Comparison of ENCODE assay signal across 16 mouse cellular contexts in the genomic region with DNA sequence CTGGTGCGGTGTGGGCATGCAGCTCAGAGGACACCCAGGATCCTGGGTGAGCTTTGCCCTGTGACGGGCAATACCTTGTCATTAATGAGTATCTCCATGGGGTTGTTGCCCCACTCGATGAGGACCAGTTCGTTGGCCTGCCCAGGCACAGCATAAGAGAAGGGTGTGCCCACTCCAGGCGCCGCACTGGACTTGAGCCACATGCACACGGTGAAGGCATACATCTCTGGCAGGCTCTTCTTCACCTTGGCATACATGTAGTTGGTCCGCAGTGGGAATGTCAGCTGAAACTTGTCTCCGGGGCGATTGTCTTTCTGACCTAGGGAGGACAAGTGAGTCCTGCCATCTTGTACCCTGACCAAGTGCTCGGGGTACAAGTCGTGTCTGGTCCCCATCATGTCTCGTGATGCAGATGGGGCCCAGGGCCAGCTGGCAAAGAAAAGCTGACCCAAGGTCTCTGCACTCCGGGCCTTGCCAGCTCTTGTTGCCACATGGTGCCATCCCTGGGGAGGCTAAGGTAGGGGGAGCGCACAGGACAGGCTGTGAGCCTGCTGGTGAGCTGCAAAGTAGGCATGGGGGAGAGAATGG. TPM values are rescaled to one million over a fixed set of nuclear protein-coding genes. Genes with fewer than 3 reads are reported as not detected.
A peak's percentile ranks its signal among the peaks of the same experiment; 100 is the strongest.
DNase-seq lines count a peak whose midpoint lies in the region; ATAC-seq lines count a peak whose summit lies in the region.
"Had no signal": no experiment of that assay in that cellular context is flagged by ENCODE, and none has a peak within 500 bp of the region (broad histone marks: within the 10 kb centered on the region; RNA-seq: fewer than 3 reads in every experiment).

No protein-coding gene starts in this region.

- H3K27me3 ChIP-seq in forebrain, embryonic 13.5 days, result peaks cover 95% of the 10 kb centered on the region
- H3K27me3 ChIP-seq in forebrain, embryonic 12.5 days, result peaks cover 100% of the 10 kb centered on the region
- H3K27me3 ChIP-seq in hindbrain, embryonic 14.5 days (ENCODE audit: control insufficient read depth, insufficient read depth, low read length), result peaks cover 10% of the 10 kb centered on the region; the same call in 1 of the 2 replicates

- DNase-seq in adrenal gland, postnatal 25 days, result peak; percentile 48
- peak; percentile 87 for DNase-seq in cerebellum, adult 9-11 months
- no peak for DNase-seq in hindbrain, embryonic 14.5 days (ENCODE audit: low spot score)
- DNase-seq in embryo, embryonic 10 days (ENCODE audit: low spot score), result no peak
- DNase-seq in kidney, adult 9 months, result no peak
- no peak for DNase-seq in c-Kit-positive CD71-positive TER-119-positive erythroid progenitor cells, embryonic 14.5 days (ENCODE audit: low spot score)
- DNase-seq: gastrocnemius, postnatal 14 days; kidney, postnatal 10 days; right cerebral cortex, adult 18-20 months; thymus, postnatal 4 days had no signal

- H3K9me3 ChIP-seq in forebrain, embryonic 13.5 days (replicated peaks), result no peaks in the 10 kb centered on the region
- no peaks in the 10 kb centered on the region for H3K9me3 ChIP-seq in forebrain, embryonic 12.5 days
- H3K9me3 ChIP-seq in hindbrain, embryonic 14.5 days (ENCODE audit: control insufficient read depth, low read length), result no peaks in the 10 kb centered on the region
- H3K9me3 ChIP-seq: heart, embryonic 12.5 days; liver, embryonic 12.5 days had no signal

- WGBS in forebrain, embryonic 13.5 days, result 89% methylated on average over 15 of the region's 15 CpGs
- WGBS in forebrain, embryonic 12.5 days, result 90% methylated on average over 15 of the region's 15 CpGs
- WGBS in hindbrain, embryonic 14.5 days, result 76% methylated on average over 15 of the region's 15 CpGs

- H3K36me3 ChIP-seq in forebrain, embryonic 13.5 days (ENCODE audit: poor library complexity, severe bottlenecking), result no peaks in the 10 kb centered on the region
- no peaks in the 10 kb centered on the region for H3K36me3 ChIP-seq in forebrain, embryonic 12.5 days (replicated peaks)
- no peaks in the 10 kb centered on the region for H3K36me3 ChIP-seq in hindbrain, embryonic 14.5 days (replicated peaks; ENCODE audit: control insufficient read depth, insufficient read depth)
- H3K36me3 ChIP-seq: heart, embryonic 12.5 days; liver, embryonic 12.5 days had no signal

- peak overlapping the region; percentile 100 for H3K4me2 ChIP-seq in forebrain, embryonic 13.5 days
- no peak overlapping the region; the same call in 1 of the 2 replicates for H3K4me2 ChIP-seq in forebrain, embryonic 12.5 days
- peak overlapping the region; percentile 88 for H3K4me2 ChIP-seq in hindbrain, embryonic 14.5 days (replicated peaks)
- H3K4me2 ChIP-seq: heart, embryonic 12.5 days; liver, embryonic 12.5 days had no signal

- no peak for ATAC-seq in forebrain, embryonic 13.5 days
- no peak for ATAC-seq in forebrain, embryonic 12.5 days (ENCODE audit: low FRiP score)
- ATAC-seq in hindbrain, embryonic 14.5 days (ENCODE audit: low FRiP score), result no peak
- ATAC-seq: activated CD4-positive, CD25-positive, alpha-beta regulatory T cell, adult 4 months; liver, embryonic 12.5 days had no signal

- H3K4me1 ChIP-seq in forebrain, embryonic 13.5 days, result peaks cover 56% of the 10 kb centered on the region
- H3K4me1 ChIP-seq in forebrain, embryonic 12.5 days, result peaks cover 60% of the 10 kb centered on the region
- peaks cover 39% of the 10 kb centered on the region for H3K4me1 ChIP-seq in hindbrain, embryonic 14.5 days (replicated peaks; ENCODE audit: control insufficient read depth, insufficient read depth, low read length)

- 0 out of 2 replicates have a peak overlapping the region, but pooled peaks have one; percentile 17 for H3K9ac ChIP-seq in forebrain, embryonic 13.5 days
- H3K9ac ChIP-seq in forebrain, embryonic 12.5 days, result no peak overlapping the region
- peak overlapping the region; percentile 55 for H3K9ac ChIP-seq in hindbrain, embryonic 14.5 days
- H3K9ac ChIP-seq: heart, embryonic 12.5 days; liver, embryonic 12.5 days had no signal

- H3K27ac ChIP-seq in forebrain, embryonic 13.5 days, result no peak overlapping the region
- no peak overlapping the region for H3K27ac ChIP-seq in forebrain, embryonic 12.5 days
- no peak overlapping the region for H3K27ac ChIP-seq in hindbrain, embryonic 14.5 days
- H3K27ac ChIP-seq: liver, embryonic 12.5 days had no signal

- H3K4me3 ChIP-seq in forebrain, embryonic 13.5 days, result peak overlapping the region; percentile 67; the same call in 1 of the 2 replicates
- no peak overlapping the region for H3K4me3 ChIP-seq in forebrain, embryonic 12.5 days (replicated peaks)
- peak overlapping the region; percentile 57 for H3K4me3 ChIP-seq in hindbrain, embryonic 14.5 days (replicated peaks; ENCODE audit: low read length)
- H3K4me3 ChIP-seq: heart, embryonic 12.5 days; liver, embryonic 12.5 days had no signal

RNA-seq across cellular contexts. Expression of a gene that starts 2.9 kb away (rescaled TPM):
- 4.1 and 4.7 TPM in 2 replicates for polyA plus RNA-seq in forebrain, embryonic 13.5 days (2015; fragmentation: Nextera tagmentation; extraction: Ambion mirVana)
- 4.0 and 4.8 TPM in 2 replicates for polyA plus RNA-seq in forebrain, embryonic 12.5 days (2016; fragmentation: Nextera tagmentation; extraction: Ambion mirVana)
- total RNA-seq in adrenal gland, postnatal 25 days (2021), result 2.1 and 2.9 TPM in 2 replicates
- polyA plus RNA-seq in hindbrain, embryonic 14.5 days (2014; fragmentation: Nextera tagmentation; extraction: Ambion mirVana), result 17.4 and 20.5 TPM in 2 replicates
- total RNA-seq: common myeloid progenitor, adult 5-6 weeks had no signal
- polyA plus RNA-seq: activated CD4-positive, CD25-positive, alpha-beta regulatory T cell, adult 4 months had no signal

RNA-seq across cellular contexts. Expression of a gene that starts 53.5 kb away (rescaled TPM):
- 18.7 TPM in 2 replicates for polyA plus RNA-seq in forebrain, embryonic 13.5 days (2015; fragmentation: Nextera tagmentation; extraction: Ambion mirVana)
- 23.1 and 23.5 TPM in 2 replicates for polyA plus RNA-seq in forebrain, embryonic 12.5 days (2016; fragmentation: Nextera tagmentation; extraction: Ambion mirVana)
- 18.7 and 28.9 TPM in 2 replicates for total RNA-seq in adrenal gland, postnatal 25 days (2021)
- 11.4 and 15.9 TPM in 2 replicates for polyA plus RNA-seq in hindbrain, embryonic 14.5 days (2014; fragmentation: Nextera tagmentation; extraction: Ambion mirVana)

RNA-seq across cellular contexts. Expression of a gene that starts 58.1 kb away (rescaled TPM):
- 9.2 and 10.2 TPM in 2 replicates for polyA plus RNA-seq in forebrain, embryonic 13.5 days (2015; fragmentation: Nextera tagmentation; extraction: Ambion mirVana)
- 15.8 and 16.1 TPM in 2 replicates for polyA plus RNA-seq in forebrain, embryonic 12.5 days (2016; fragmentation: Nextera tagmentation; extraction: Ambion mirVana)
- 50.8 and 62.6 TPM in 2 replicates for total RNA-seq in adrenal gland, postnatal 25 days (2021)
- 12.3 and 13.2 TPM in 2 replicates for polyA plus RNA-seq in hindbrain, embryonic 14.5 days (2014; fragmentation: Nextera tagmentation; extraction: Ambion mirVana)

Comparison
In these comparisons a context has a peak if more than half of its experiments do, and no peak if none do; other contexts are left out.
1. DNase-seq: peak in adrenal gland, postnatal 25 days (single experiment) and cerebellum, adult 9-11 months (single experiment); none in hindbrain, embryonic 14.5 days (single experiment), embryo, embryonic 10 days (single experiment), kidney, adult 9 months (single experiment) and c-Kit-positive CD71-positive TER-119-positive erythroid progenitor cells, embryonic 14.5 days (single experiment).